Mouse (Mus musculus): ENCODE data around the gene Ankrd2.

GRCm38 (mm10) chr19:42035456-42036248, at the start of gene Ankrd2:
- peak; percentile 95 for TF ChIP-seq CTCF (IDR thresholded peaks at IDR 0.05; ENCODE audit: low read depth)
- TF ChIP-seq EP300 (IDR thresholded peaks at IDR 0.05; ENCODE audit: low read depth) = no peak
